Mouse (Mus musculus) E14TG2a.4 (cell line): ENCODE results near the gene Paxbp1.

Experiments used
- H3K27me3 ChIP-seq: 2 replicates; pipeline ENCODE4 v1.6.1; 2014; ENCODE audit warnings: low read length, control low read depth; ENCODE audit not compliant: insufficient read depth
- H3K36me3 ChIP-seq: 2 replicates; pipeline ENCODE4 v1.6.1; 2014; ENCODE audit warnings: low read length, control low read depth; ENCODE audit not compliant: insufficient read depth
- H3K4me1 ChIP-seq: replicated peaks from 2 replicates; pipeline ENCODE4 v1.6.1; 2014; ENCODE audit warnings: low read depth, low read length, control low read depth
- H3K4me3 ChIP-seq: replicated peaks from 2 replicates; pipeline ENCODE4 v1.5.1; 2014; ENCODE audit warnings: mild to moderate bottlenecking, low read length
- H3K9me3 ChIP-seq: 2 replicates; pipeline ENCODE4 v1.6.1; 2014; ENCODE audit warnings: low read length, control low read depth
- CTCF ChIP-seq: conservative IDR thresholded peaks from 2 replicates; pipeline ENCODE4 v1.5.1; 2014; ENCODE audit warnings: low read length
- NANOG ChIP-seq: IDR thresholded peaks from 2 replicates; pipeline ENCODE4 v1.6.1; 2014; ENCODE audit warnings: borderline replicate concordance, low read length, mixed read lengths
- POU5F1 ChIP-seq: IDR thresholded peaks from 2 replicates; pipeline ENCODE4 v1.6.1; 2014; ENCODE audit warnings: low read length, borderline replicate concordance

Gene Paxbp1

DNA sequence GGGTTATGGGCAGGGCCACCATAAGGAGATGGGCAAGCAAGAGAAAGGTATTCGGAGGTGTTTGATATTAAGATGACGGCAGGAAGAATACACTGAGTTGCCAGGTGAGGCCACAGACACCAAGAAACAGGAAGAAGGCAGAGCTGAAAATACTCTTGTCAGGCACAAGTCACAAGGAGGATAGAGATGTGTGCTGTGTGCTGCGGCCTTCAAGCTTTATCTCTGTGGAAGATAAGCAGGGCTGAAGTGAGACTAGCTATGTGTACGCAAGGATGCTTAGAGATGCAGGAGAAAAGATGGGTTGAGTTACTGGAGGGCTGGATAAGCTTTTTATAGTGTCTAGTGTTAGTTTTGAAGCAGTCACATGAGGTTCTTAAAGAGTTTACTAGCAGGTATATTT is 12.9 kb upstream of the Paxbp1 start:
- peaks cover 11% of the 10 kb centered on the region for H3K4me1 ChIP-seq
- H3K9me3 ChIP-seq: no peaks in the 10 kb centered on the region
- peaks cover 35% of the 10 kb centered on the region for H3K27me3 ChIP-seq
- H3K36me3 ChIP-seq: no peaks in the 10 kb centered on the region
- TF ChIP-seq POU5F1: no peak
- H3K4me3 ChIP-seq: no peak overlapping the region

DNA sequence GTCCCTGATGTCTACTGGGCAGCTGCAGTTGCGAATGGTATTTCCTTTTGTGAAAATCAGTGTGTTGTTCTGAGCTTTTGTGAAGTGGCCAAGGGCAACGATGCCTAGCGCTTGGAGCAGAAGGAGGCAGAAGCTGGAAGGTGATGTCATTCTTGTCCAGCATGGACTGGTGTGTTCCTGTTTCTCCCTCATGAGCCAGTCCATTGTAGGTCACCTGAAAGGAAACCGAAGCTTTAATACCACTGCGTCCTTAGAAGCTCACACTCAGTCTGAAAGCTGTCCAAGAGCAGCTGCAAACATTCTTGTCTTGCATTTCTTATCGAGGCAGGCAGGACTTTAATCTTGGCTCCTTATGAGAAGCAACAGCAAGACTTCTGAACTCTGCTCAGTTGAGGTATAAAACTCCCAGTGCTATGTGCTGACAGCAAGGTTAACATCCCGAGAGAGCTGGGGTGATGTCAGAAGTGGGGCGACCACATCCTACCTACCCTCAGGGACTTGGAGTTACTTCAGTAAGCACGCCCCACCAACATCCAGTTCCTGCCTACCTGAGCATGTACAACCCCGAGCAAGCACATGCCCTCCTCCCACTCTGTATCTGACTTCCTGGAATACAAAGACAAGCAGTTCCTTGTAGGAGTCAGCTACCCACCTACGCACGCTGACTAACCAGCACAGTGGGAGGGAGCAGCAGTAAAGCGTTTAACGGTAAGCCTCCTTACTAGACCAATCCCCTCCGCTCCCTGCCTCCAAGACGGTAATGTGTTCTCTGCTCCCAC is 11.9 kb upstream of the Paxbp1 start:
- TF ChIP-seq NANOG (no peak), POU5F1 (no peak), CTCF (no peak)
- H3K4me3 ChIP-seq: no peak overlapping the region
- no peaks in the 10 kb centered on the region for H3K9me3 ChIP-seq
- peaks cover 31% of the 10 kb centered on the region for H3K27me3 ChIP-seq
- peaks cover 11% of the 10 kb centered on the region for H3K4me1 ChIP-seq
- no peaks in the 10 kb centered on the region for H3K36me3 ChIP-seq

DNA sequence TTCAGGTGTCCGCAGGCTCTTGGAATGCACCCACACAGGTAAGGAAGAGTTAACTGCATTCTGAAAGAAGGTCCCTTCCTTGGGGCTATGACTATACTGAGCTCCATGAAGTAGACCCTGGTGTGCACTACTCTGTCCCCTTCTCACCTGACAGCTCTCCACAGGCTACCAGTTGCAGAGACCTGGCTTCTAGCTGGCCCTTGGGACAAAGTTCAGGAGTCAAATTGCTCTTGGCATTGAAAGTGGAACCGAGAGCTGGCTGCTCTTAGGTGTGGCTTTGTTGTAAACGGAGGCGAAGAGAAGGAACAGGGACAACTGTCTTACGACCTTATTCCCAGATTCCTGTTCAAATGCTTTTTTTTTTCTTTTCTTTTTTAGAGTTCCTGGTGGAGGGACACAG is 10.8 kb upstream of the Paxbp1 start:
- TF ChIP-seq POU5F1: no peak
- no peak for TF ChIP-seq CTCF
- TF ChIP-seq NANOG: no peak

DNA sequence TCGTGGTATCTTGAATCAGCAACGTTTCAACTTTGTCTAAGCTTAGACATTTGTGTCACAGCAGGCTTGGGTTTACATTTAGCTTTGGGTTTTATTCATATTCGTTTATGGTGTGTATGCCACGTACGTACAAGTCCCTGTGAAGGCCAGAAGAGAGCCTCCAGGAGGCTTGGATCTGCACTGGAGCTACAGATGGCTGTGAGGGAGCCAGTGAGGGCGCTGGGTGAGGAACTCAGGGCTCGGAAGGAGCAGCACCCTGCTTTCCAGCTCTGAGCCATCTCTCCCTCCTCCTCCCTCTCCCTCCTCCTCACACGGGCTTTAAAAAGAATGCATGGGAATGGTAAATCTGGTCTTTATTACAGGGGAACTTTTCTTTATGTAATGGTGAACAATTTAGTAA is 9.3 kb upstream of the Paxbp1 start:
- H3K27me3 ChIP-seq: peaks cover 20% of the 10 kb centered on the region; the same call in 1 of the 2 replicates
- no peak overlapping the region for H3K4me3 ChIP-seq
- no peaks in the 10 kb centered on the region for H3K9me3 ChIP-seq
- no peaks in the 10 kb centered on the region for H3K36me3 ChIP-seq
- peaks cover 14% of the 10 kb centered on the region for H3K4me1 ChIP-seq
- TF ChIP-seq CTCF (no peak), NANOG (no peak), POU5F1 (no peak)

More for the DNA sequence above, 10.8 kb upstream of the Paxbp1 start:
- Histone ChIP-seq H3K36me3 (no peaks in the 10 kb centered on the region), H3K4me3 (no peak overlapping the region), H3K4me1 (peaks cover 11% of the 10 kb centered on the region), H3K9me3 (no peaks in the 10 kb centered on the region), H3K27me3 (peaks cover 31% of the 10 kb centered on the region)

DNA sequence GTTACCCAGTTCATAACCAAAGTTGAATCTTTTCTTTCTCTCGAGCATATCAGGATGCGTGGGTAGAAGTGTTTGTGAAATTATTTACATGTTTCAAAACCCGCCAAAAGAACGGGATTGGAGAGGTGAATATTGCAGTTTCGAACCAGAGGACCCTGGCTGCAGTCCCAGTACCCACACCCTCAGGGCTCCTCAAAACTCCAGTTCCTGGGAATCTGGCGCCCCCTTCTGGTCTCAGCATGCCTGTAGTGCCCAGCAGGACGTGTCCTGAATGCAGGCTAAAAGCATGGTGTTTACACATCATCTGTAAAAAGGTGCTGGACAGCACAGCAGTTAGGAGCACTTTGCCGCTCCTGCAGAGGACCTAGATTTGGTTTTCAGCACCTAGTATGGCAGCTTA is 1.2 kb upstream of the Paxbp1 start:
- Histone ChIP-seq H3K4me3 (peak overlapping the region; percentile 91; the same call in 1 of the 2 replicates), H3K9me3 (no peaks in the 10 kb centered on the region), H3K4me1 (peaks cover 38% of the 10 kb centered on the region), H3K36me3 (peaks cover 16% of the 10 kb centered on the region), H3K27me3 (no peaks in the 10 kb centered on the region)
- TF ChIP-seq NANOG (no peak), CTCF (peak; percentile 73), POU5F1 (no peak)

- H3K9me3 ChIP-seq: no peaks in the 10 kb centered on the region
- TF ChIP-seq POU5F1 (no peak), NANOG (no peak), CTCF (no peak)
- peaks cover 29% of the 10 kb centered on the region for H3K36me3 ChIP-seq
- H3K4me3 ChIP-seq: peak overlapping the region; percentile 91
- peaks cover 36% of the 10 kb centered on the region for H3K4me1 ChIP-seq
- H3K27me3 ChIP-seq: no peaks in the 10 kb centered on the region
Observed at GRCm38 (mm10) chr16:91043461-91044248, 688 bp downstream of the Paxbp1 start.

DNA sequence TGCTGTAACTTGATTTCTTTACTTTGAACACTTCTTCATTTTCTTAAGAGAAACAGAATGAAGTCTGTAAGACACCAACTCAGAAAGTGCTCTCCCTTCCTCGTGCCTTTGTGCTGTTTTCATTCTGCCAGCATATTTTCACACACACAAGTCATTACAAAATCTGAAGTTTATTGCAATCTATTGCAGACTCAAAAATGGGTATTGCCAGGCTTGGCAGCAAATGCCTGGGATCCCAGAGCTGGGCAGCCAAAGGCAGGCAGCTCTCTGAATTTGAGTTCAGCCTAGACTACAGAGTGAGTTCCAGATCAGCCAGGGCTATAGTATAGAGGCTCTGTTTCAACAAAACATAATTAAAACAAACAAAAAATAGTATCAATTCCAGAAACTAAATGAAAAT is 1.7 kb downstream of the Paxbp1 start:
- Histone ChIP-seq H3K4me1 (peaks cover 32% of the 10 kb centered on the region), H3K4me3 (peak overlapping the region; percentile 91), H3K9me3 (no peaks in the 10 kb centered on the region), H3K27me3 (no peaks in the 10 kb centered on the region), H3K36me3 (peaks cover 39% of the 10 kb centered on the region)
- no peak for TF ChIP-seq POU5F1
- TF ChIP-seq CTCF: no peak
- no peak for TF ChIP-seq NANOG

- Histone ChIP-seq H3K4me1 (peaks cover 5% of the 10 kb centered on the region), H3K4me3 (no peak overlapping the region), H3K36me3 (peaks cover 90% of the 10 kb centered on the region), H3K9me3 (no peaks in the 10 kb centered on the region), H3K27me3 (no peaks in the 10 kb centered on the region)
- no peak for TF ChIP-seq CTCF
- no peak for TF ChIP-seq NANOG
- TF ChIP-seq POU5F1: no peak
Observed at GRCm38 (mm10) chr16:91035866-91036265, 8.5 kb downstream of the Paxbp1 start.
